Mouse (Mus musculus) retina, postnatal 1 day (tissue): ENCODE results near the gene Ube2r2.

ENCODE experiments used
- DNase-seq: peaks from one replicate; pipeline ENCODE4 v3.0.0-alpha.2; 2012

The Ube2r2 gene

GRCm38 (mm10) chr4:41124180-41124951, 11.2 kb upstream of the Ube2r2 start, which contains the start of gene Nol6:
TSS of gene Nol6 (minus strand) at chr4:41124455.
- peak; percentile 100 for DNase-seq

GRCm38 (mm10) chr4:41129406-41129805, 6.1 kb upstream of the Ube2r2 start:
- DNase-seq, result peak; percentile 76

GRCm38 (mm10) chr4:41129836-41130235, 5.7 kb upstream of the Ube2r2 start:
- no peak for DNase-seq

- no peak for DNase-seq
These were observed 3.1 kb upstream of the Ube2r2 start for GRCm38 (mm10) chr4:41132471-41132870.

- DNase-seq, result no peak
These were observed 1.8 kb upstream of the Ube2r2 start for GRCm38 (mm10) chr4:41133529-41134291.

- peak; percentile 94 for DNase-seq
These were observed 420 bp upstream of the Ube2r2 start for GRCm38 (mm10) chr4:41134935-41135710.

GRCm38 (mm10) chr4:41136454-41136805, 887 bp downstream of the Ube2r2 start:
- no peak for DNase-seq

GRCm38 (mm10) chr4:41136811-41137210, 1.3 kb downstream of the Ube2r2 start:
- DNase-seq, result peak; percentile 14

- DNase-seq, result no peak
These were observed 4.8 kb downstream of the Ube2r2 start for GRCm38 (mm10) chr4:41140174-41140875.

- DNase-seq, result no peak
These were observed 7.1 kb downstream of the Ube2r2 start for GRCm38 (mm10) chr4:41142601-41143000.

GRCm38 (mm10) chr4:41149891-41150290, 14.3 kb downstream of the Ube2r2 start:
- DNase-seq, result no peak

- DNase-seq, result no peak
These were observed 15.6 kb downstream of the Ube2r2 start for GRCm38 (mm10) chr4:41151186-41151585.

- DNase-seq, result no peak
These were observed 17.6 kb downstream of the Ube2r2 start for GRCm38 (mm10) chr4:41153146-41153545.

GRCm38 (mm10) chr4:41156961-41157360, 21.4 kb downstream of the Ube2r2 start:
- DNase-seq, result no peak

GRCm38 (mm10) chr4:41158251-41158650, 22.7 kb downstream of the Ube2r2 start:
- DNase-seq, result no peak

- DNase-seq, result no peak
These were observed 25.7 kb downstream of the Ube2r2 start for GRCm38 (mm10) chr4:41161232-41161631.

- no peak for DNase-seq
These were observed 29.4 kb downstream of the Ube2r2 start for GRCm38 (mm10) chr4:41164974-41165373.

- DNase-seq, result peak; percentile 77
These were observed 30.3 kb downstream of the Ube2r2 start for GRCm38 (mm10) chr4:41165693-41166475.

GRCm38 (mm10) chr4:41170970-41171369, 35.4 kb downstream of the Ube2r2 start:
- DNase-seq, result no peak

- DNase-seq, result no peak
These were observed 39.1 kb downstream of the Ube2r2 start for GRCm38 (mm10) chr4:41174631-41175030.

GRCm38 (mm10) chr4:41179825-41180725, 44.5 kb downstream of the Ube2r2 start:
- DNase-seq, result no peak
